Mouse (Mus musculus) heart, embryonic 11.5 days (tissue): ENCODE results near the gene Isg20. TPM values are rescaled to one million over a fixed set of nuclear protein-coding genes. Genes with fewer than 3 reads are reported as not detected.
A peak's percentile ranks its signal among the peaks of the same experiment; 100 is the strongest.

Experiments
- ATAC-seq: fragments of 200-750 bp; cut with Nextera tagmentation; replicated peaks from 2 replicates; pipeline ENCODE4 v1.8.0; 2017; ENCODE audit warnings: moderate library complexity; ENCODE audit not compliant: insufficient number of reproducible peaks, low FRiP score, low TSS enrichment
- H3K27ac ChIP-seq: fragments of 300-500 bp; sonication (generic); 2 replicates; pipeline ENCODE4 v1.5.1; 2014; ENCODE audit warnings: mild to moderate bottlenecking, low read depth, low read length
- H3K27me3 ChIP-seq: fragments of 300-500 bp; sonication (generic); 2 replicates; pipeline ENCODE4 v1.6.1; 2014; ENCODE audit warnings: mild to moderate bottlenecking, low read length, mixed read lengths; ENCODE audit not compliant: control insufficient read depth, insufficient read depth
- H3K36me3 ChIP-seq: fragments of 300-500 bp; sonication (generic); 2 replicates; pipeline ENCODE4 v1.6.1; 2014; ENCODE audit warnings: mild to moderate bottlenecking, low read length, moderate library complexity, mixed read lengths; ENCODE audit not compliant: control insufficient read depth, insufficient read depth
- H3K4me1 ChIP-seq: fragments of 300-500 bp; sonication (generic); 2 replicates; pipeline ENCODE4 v1.6.1; 2014; ENCODE audit warnings: low read length; ENCODE audit not compliant: control insufficient read depth, insufficient read depth
- H3K4me2 ChIP-seq: fragments of 300-500 bp; sonication (generic); 2 replicates; pipeline ENCODE4 v1.6.1; 2014; ENCODE audit warnings: mild to moderate bottlenecking, moderate library complexity
- H3K4me3 ChIP-seq: fragments of 300-500 bp; sonication (generic); 2 replicates; pipeline ENCODE4 v1.5.1; 2014; ENCODE audit warnings: low read depth, low read length
- H3K9ac ChIP-seq: fragments of 300-500 bp; sonication (generic); 2 replicates; pipeline ENCODE4 v1.6.1; 2014; ENCODE audit warnings: mild to moderate bottlenecking, low read depth, low read length, moderate library complexity
- H3K9me3 ChIP-seq: fragments of 300-500 bp; sonication (generic); replicated peaks from 2 replicates; pipeline ENCODE4 v1.6.1; 2016; ENCODE audit warnings: low read length; ENCODE audit not compliant: control insufficient read depth
- WGBS: fragments of 180-500 bp; shearing (Covaris S2); extraction: QIAGEN DNeasy Blood & Tissue Kit; methylation state at CpG from one replicate; pipeline ENCODE4 v1.1.7; 2014; ENCODE audit not compliant: insufficient replicate concordance; 5-methylcytosine and 5-hydroxymethylcytosine counted together
- polyA plus RNA-seq: library from polyadenylated mRNA; unstranded; fragments of >200 nt; fragmentation: Nextera tagmentation; extraction: Ambion mirVana; gene quantifications from 2 replicates; pipeline ENCODE4 v1.2.1, GENCODE M21; 2014

The Isg20 gene
- polyA plus RNA-seq, 1 experiment from 2014 or later: 1.2 TPM

DNA sequence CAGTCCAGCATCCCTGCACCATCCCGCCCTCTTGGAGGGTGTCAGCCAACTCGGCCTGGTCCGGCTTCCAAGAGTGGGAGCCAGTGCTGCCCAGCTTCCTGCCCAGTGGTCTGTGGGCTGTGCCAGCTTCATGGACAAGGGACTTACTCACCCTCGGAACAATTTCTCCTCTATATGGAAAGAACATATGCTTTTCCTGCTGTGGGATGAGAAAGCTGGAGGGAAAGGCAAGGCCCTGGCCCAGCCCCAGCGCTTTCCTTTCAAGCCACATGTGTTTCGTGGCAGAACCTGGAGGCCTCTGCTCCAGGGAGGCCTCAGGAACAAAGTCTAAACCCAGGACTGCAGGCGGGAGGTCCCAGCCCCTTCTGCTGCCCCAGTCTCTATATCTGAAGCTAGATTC is 12.5 kb downstream of the Isg20 start:
- no peaks in the 10 kb centered on the region for H3K9me3 ChIP-seq
- 78% methylated on average over 7 of the region's 7 CpGs for WGBS
- H3K36me3 ChIP-seq: no peaks in the 10 kb centered on the region
- no peaks in the 10 kb centered on the region for H3K4me1 ChIP-seq
- ATAC-seq: no peak
- peaks cover 10% of the 10 kb centered on the region; the same call in 1 of the 2 replicates for H3K27me3 ChIP-seq
- H3K9ac ChIP-seq: no peak overlapping the region
- H3K4me2 ChIP-seq: no peak overlapping the region
- no peak overlapping the region for H3K27ac ChIP-seq
- H3K4me3 ChIP-seq: no peak overlapping the region

DNA sequence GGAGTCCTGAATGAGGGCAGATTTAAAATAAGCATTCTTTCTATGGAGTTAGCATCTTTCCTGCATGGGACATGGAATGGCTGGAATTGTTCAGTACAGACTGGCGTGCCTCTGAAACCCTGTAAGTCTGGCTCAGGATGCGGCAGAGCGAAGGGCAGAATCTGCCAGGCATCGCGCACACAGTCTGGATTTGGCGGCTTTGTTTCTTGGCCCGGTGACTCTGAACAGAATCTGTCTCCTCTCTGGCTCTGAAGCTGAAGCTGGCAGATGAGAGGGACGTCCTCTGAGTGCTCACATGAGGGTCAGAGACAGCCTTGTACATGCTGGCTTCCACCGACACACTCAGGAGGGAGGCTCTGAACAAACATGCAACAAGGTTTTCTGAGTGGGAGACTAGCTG is 12.9 kb downstream of the Isg20 start:
- Histone ChIP-seq H3K9me3 (no peaks in the 10 kb centered on the region), H3K9ac (no peak overlapping the region), H3K4me1 (no peaks in the 10 kb centered on the region), H3K4me2 (no peak overlapping the region), H3K27me3 (peaks cover 10% of the 10 kb centered on the region; the same call in 1 of the 2 replicates), H3K4me3 (no peak overlapping the region), H3K36me3 (no peaks in the 10 kb centered on the region), H3K27ac (no peak overlapping the region)
- ATAC-seq: no peak
- WGBS: 73% methylated on average over 9 of the region's 9 CpGs

DNA sequence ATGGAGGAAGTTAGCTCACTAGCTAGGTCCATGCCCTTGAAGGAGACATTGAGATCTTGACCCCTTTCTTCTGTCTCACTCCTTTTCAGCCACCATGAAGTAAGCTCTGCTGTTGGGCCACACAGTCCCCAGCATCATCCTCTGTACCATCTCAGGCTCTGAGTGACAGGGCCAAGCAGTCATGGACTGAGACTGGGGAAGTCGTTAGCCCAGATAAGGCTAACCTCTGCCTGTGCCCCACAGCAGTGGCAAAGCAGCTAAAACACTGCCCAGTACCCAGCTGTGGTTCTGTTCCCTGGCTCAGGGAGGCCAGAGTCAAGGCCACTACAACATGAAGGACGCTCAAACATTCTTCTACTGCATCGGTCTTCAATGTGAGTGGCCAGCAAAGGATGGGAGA is 14.0 kb downstream of the Isg20 start:
- no peak overlapping the region for H3K4me2 ChIP-seq
- H3K9me3 ChIP-seq: no peaks in the 10 kb centered on the region
- H3K27me3 ChIP-seq: peaks cover 10% of the 10 kb centered on the region; the same call in 1 of the 2 replicates
- no peak for ATAC-seq
- H3K9ac ChIP-seq: no peak overlapping the region
- H3K4me1 ChIP-seq: no peaks in the 10 kb centered on the region
- H3K4me3 ChIP-seq: no peak overlapping the region
- no peak overlapping the region for H3K27ac ChIP-seq
- no peaks in the 10 kb centered on the region for H3K36me3 ChIP-seq
- WGBS: 56% methylated on average over 3 of the region's 3 CpGs

DNA sequence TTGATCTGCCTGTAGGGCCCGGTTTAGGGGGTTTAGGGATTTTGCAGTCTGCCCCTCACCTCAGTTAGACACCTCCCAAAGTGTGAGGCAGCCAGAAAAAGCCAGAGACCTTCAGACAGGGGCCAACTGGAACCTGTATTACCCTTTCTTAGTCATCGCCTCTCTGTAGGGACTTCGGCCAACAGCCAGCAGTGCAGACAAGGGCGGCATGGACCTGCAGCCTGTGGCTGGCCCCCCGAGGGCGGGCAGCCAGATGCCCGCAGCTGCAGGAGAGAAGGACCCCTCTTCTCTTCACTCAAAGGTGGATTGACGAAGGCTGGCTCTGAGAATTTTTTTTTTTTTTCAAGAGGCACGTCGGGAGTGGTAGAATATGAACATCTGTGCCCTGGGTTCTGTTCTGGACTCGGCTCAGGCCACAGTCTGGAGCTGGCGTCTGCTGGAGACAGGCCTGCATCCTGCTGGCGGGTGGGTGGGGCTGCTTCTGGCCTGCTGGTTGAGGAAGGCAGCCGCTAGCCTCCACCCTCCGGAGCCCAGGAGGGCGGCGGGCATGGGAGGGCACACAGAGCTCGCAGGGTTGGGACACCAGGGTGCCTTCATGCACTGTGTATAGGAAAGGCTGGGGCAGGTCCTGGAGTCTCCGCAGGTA is 25.9 kb downstream of the Isg20 start:
- Histone ChIP-seq H3K36me3 (no peaks in the 10 kb centered on the region), H3K27me3 (peaks cover 5% of the 10 kb centered on the region; the same call in 1 of the 2 replicates), H3K4me2 (no peak overlapping the region), H3K4me1 (no peaks in the 10 kb centered on the region), H3K4me3 (no peak overlapping the region), H3K9ac (no peak overlapping the region), H3K9me3 (no peaks in the 10 kb centered on the region), H3K27ac (no peak overlapping the region)
- no peak for ATAC-seq
- 49% methylated on average over 19 of the region's 19 CpGs for WGBS

DNA sequence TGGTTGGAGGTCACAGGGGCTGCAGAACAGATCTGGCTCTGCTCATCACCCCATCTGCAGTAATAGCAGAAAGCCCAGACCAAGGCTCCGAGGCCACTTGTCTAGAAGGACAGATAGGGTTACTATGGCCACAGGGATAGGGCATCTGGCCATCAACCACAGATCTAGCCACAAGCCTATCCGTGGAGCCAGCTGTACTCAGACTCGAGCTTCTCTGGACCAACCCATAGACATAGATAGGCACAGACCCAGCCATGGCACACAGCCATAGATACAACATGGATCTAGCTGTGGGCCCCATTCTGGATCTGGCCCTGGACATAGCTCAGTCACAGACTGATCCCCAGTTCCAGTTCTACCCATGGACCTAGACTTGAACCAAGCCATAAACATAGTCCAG is 27.7 kb downstream of the Isg20 start:
- H3K36me3 ChIP-seq: no peaks in the 10 kb centered on the region
- H3K9me3 ChIP-seq: no peaks in the 10 kb centered on the region
- no peaks in the 10 kb centered on the region for H3K4me1 ChIP-seq
- no peak overlapping the region for H3K27ac ChIP-seq
- H3K4me3 ChIP-seq: no peak overlapping the region
- no peak overlapping the region for H3K4me2 ChIP-seq
- H3K27me3 ChIP-seq: peaks cover 5% of the 10 kb centered on the region; the same call in 1 of the 2 replicates
- ATAC-seq: no peak
- WGBS: 61% methylated on average over 3 of the region's 3 CpGs
- H3K9ac ChIP-seq: no peak overlapping the region

DNA sequence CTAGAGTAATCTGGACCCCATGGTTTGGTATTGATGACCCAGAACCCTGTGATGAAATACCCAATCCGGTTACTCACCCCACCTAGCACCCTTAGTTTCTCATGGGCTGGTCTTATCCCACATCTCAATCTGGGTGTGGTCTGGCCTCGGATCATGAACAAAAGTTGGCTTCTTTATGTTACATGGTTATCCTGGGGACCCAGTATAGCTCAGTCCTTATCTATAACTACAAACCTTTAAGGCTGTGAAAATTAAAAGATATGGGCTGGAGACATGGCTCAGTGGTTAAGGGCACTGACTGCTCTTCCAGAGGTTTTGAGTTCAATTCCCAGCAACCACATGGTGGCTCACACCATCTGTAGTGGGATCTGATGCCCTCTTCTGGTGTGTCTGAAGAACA is 29.3 kb downstream of the Isg20 start:
- H3K9me3 ChIP-seq: no peaks in the 10 kb centered on the region
- no peak overlapping the region for H3K4me2 ChIP-seq
- H3K36me3 ChIP-seq: no peaks in the 10 kb centered on the region
- ATAC-seq: no peak
- peaks cover 2% of the 10 kb centered on the region; the same call in 1 of the 2 replicates for H3K27me3 ChIP-seq
- WGBS: 74% methylated on average over 2 of the region's 2 CpGs
- no peak overlapping the region for H3K27ac ChIP-seq
- H3K9ac ChIP-seq: no peak overlapping the region
- no peaks in the 10 kb centered on the region for H3K4me1 ChIP-seq
- no peak overlapping the region for H3K4me3 ChIP-seq

DNA sequence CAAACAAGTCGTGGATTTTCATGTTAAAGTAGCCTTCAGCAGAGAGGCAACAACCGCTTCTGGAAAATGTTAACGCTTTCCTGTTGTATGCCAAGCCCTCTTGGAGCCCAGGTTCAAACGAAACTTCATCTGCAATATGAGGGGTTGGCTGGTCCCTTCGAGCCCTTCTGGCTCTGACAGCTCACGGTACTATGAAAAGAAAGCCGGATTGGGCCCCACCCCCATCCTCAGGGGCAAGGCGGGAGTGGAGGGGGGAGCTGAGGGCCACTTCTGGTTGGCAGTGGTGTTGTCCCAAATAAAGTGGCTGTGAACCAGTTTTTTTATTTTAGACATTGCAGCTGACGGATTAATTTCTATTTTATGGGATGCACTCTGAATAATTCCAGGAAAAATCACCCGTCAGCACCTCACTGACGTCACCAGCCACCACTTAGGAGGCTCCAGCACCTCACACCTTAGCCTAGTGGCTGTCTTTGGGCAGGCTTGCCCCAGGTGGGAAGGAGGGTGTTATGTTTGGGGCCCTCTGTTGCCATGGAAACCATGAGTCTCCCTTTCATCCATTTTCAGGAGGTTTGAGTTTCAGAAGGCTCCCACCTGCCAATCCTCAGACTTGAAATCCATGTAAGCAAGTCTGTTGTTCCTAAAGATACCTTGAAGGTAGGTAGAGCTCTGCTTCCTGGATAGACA is 40.8 kb downstream of the Isg20 start:
- H3K9ac ChIP-seq: no peak overlapping the region
- H3K27me3 ChIP-seq: no peaks in the 10 kb centered on the region
- peak overlapping the region; percentile 41 for H3K4me2 ChIP-seq
- no peak overlapping the region for H3K27ac ChIP-seq
- WGBS: 24% methylated on average over 11 of the region's 11 CpGs
- ATAC-seq: no peak
- H3K4me1 ChIP-seq: no peaks in the 10 kb centered on the region
- H3K9me3 ChIP-seq: no peaks in the 10 kb centered on the region
- H3K4me3 ChIP-seq: no peak overlapping the region
- H3K36me3 ChIP-seq: no peaks in the 10 kb centered on the region

DNA sequence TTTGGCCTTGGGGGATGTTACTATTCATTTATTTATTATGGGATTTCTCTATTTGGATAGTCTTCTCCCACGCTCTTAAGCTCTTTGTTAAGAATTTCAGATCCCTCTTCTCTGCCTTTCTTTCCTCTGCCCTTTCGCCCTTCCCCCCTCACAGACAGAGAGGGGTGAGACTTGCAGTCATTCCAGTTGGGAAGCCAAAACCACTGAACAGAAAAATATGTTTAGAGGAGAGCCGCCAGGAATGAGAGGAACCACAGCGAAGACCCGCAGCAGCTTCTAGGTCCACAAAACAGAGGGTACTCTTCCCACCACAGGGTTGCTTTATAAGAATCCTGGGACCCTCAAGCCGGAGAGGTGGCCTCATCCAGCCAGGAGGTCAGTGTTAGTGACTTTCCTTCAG is 41.4 kb downstream of the Isg20 start:
- no peak for ATAC-seq
- WGBS: 80% methylated on average over 6 of the region's 6 CpGs
- Histone ChIP-seq H3K9ac (no peak overlapping the region), H3K4me3 (no peak overlapping the region), H3K27ac (no peak overlapping the region), H3K4me1 (no peaks in the 10 kb centered on the region), H3K9me3 (no peaks in the 10 kb centered on the region), H3K4me2 (no peak overlapping the region), H3K27me3 (no peaks in the 10 kb centered on the region), H3K36me3 (no peaks in the 10 kb centered on the region)

DNA sequence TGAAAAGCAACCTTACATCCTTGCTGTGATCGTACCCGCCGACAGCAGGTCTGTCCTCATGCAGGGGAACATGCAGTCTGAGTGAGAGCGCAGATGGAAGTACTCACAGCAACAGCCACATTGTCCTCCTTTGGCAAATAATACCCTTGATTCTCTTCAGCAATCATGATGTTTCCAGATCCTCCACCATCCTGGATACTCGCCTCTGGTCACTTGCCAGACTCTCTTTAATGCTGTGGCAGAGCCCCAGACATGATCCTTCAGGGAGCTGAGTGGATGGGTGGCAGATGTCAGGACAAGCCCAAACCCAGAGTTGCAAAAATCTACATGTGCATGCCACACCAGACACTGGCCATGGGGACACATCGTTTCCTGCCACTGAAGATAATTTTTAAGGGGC is 41.9 kb downstream of the Isg20 start:
- H3K9me3 ChIP-seq: no peaks in the 10 kb centered on the region
- H3K36me3 ChIP-seq: no peaks in the 10 kb centered on the region
- 80% methylated on average over 6 of the region's 6 CpGs for WGBS
- H3K27ac ChIP-seq: no peak overlapping the region
- H3K9ac ChIP-seq: no peak overlapping the region
- no peaks in the 10 kb centered on the region for H3K4me1 ChIP-seq
- ATAC-seq: no peak
- H3K4me3 ChIP-seq: no peak overlapping the region
- H3K4me2 ChIP-seq: no peak overlapping the region
- no peaks in the 10 kb centered on the region for H3K27me3 ChIP-seq
